Mouse (Mus musculus): Measurements from ENCODE around the gene Snx25.

- TF ChIP-seq GATA1 (IDR thresholded peaks at IDR 0.05; ENCODE audit: low read length), result no peak
- no peak for TF ChIP-seq TAL1 (IDR thresholded peaks at IDR 0.05; ENCODE audit: low read length)
Measured at GRCm38 (mm10) chr8:46007050-46007672, 144.8 kb downstream of the Snx25 start.
